11 mouse cellular contexts compared by ENCODE assay signal in genomic region chr13:49212711-49213500, GRCm38 (mm10). TPM values are rescaled to one million over a fixed set of nuclear protein-coding genes. Genes with fewer than 3 reads are reported as not detected.
DNase-seq lines count a peak whose midpoint lies in the region; ATAC-seq and TF ChIP-seq lines count a peak whose summit lies in the region.
"Had no signal": no experiment of that assay in that cellular context is flagged by ENCODE, and none has a peak within 500 bp of the region (broad histone marks: within the 10 kb centered on the region; RNA-seq: fewer than 3 reads in every experiment).

No protein-coding gene starts in this region.

- no peak for ATAC-seq in hindbrain, postnatal 0 days
- ATAC-seq: forebrain, embryonic 14.5 days had no signal

- peak overlapping the region; percentile 3; the same call in 1 of the 2 replicates for H3K4me2 ChIP-seq in hindbrain, postnatal 0 days (ENCODE audit: low read depth, low read length)

- TF ChIP-seq POLR2A in cerebellum, adult 2 months (IDR thresholded peaks at IDR 0.05; ENCODE audit: borderline replicate concordance, insufficient read depth, low read length): no peak
- TF ChIP-seq POLR2A in heart, adult 2 months (IDR thresholded peaks at IDR 0.05; ENCODE audit: insufficient read depth, low read depth, low read length): no peak

- peak in 1 of 2 experiments; percentile 59 for DNase-seq in cerebellum, adult 2 months
- DNase-seq in cerebellum, postnatal 36 days: no peak
- DNase-seq in heart, adult 2 months: no peak
- DNase-seq in heart, postnatal 36 days: no peak
- DNase-seq in hindbrain, postnatal 0 days (ENCODE audit: low spot score): no peak
- no peak for DNase-seq in hindbrain, embryonic 10.5 days (ENCODE audit: low spot score)
- DNase-seq in cerebellum, postnatal 10 days: peak; percentile 42
- no peak for DNase-seq in urinary bladder, postnatal 36 days (ENCODE audit: low spot score in 2 of 2)
- DNase-seq: liver; thymus, postnatal 25 days had no signal

- no peaks in the 10 kb centered on the region for H3K36me3 ChIP-seq in heart, adult 2 months (ENCODE audit: control insufficient read depth, insufficient read depth, low read length)
- H3K36me3 ChIP-seq in hindbrain, postnatal 0 days (ENCODE audit: insufficient read depth, low read length): no peaks in the 10 kb centered on the region
- no peaks in the 10 kb centered on the region for H3K36me3 ChIP-seq in hindbrain, embryonic 10.5 days

- peak overlapping the region; percentile 54 for H3K27ac ChIP-seq in cerebellum, adult 2 months (ENCODE audit: insufficient read depth, low read length)
- peak overlapping the region; percentile 62 for H3K27ac ChIP-seq in heart, adult 2 months
- H3K27ac ChIP-seq in hindbrain, postnatal 0 days: no peak overlapping the region
- H3K27ac ChIP-seq in hindbrain, embryonic 10.5 days: no peak overlapping the region; the same call in 1 of the 2 replicates

- no peak overlapping the region for H3K4me3 ChIP-seq in cerebellum, adult 2 months (replicated peaks; ENCODE audit: insufficient read depth, low read depth, low read length)
- peak overlapping the region; percentile 26; the same call in 1 of the 2 replicates for H3K4me3 ChIP-seq in heart, adult 2 months
- H3K4me3 ChIP-seq in hindbrain, postnatal 0 days (ENCODE audit: low read length): no peak overlapping the region
- H3K4me3 ChIP-seq in hindbrain, embryonic 10.5 days: no peak overlapping the region

- peaks cover 23% of the 10 kb centered on the region for H3K4me1 ChIP-seq in cerebellum, adult 2 months (ENCODE audit: control insufficient read depth, insufficient read depth, low read length)
- peaks cover 19% of the 10 kb centered on the region for H3K4me1 ChIP-seq in heart, adult 2 months (ENCODE audit: control insufficient read depth, insufficient read depth, low read length)
- peaks cover 28% of the 10 kb centered on the region for H3K4me1 ChIP-seq in hindbrain, postnatal 0 days (ENCODE audit: insufficient read depth, low read length)
- peaks cover 53% of the 10 kb centered on the region for H3K4me1 ChIP-seq in hindbrain, embryonic 10.5 days (replicated peaks)

- no peak for TF ChIP-seq EP300 in heart, adult 2 months (IDR thresholded peaks at IDR 0.05; ENCODE audit: insufficient read depth, low read depth, low read length)

- H3K9me3 ChIP-seq in hindbrain, postnatal 0 days (ENCODE audit: low read length): no peaks in the 10 kb centered on the region
- H3K9me3 ChIP-seq in hindbrain, embryonic 10.5 days: no peaks in the 10 kb centered on the region

- 64% methylated on average over 4 of the region's 4 CpGs for WGBS in cerebellum, adult 2 months
- 78% methylated on average over 4 of the region's 4 CpGs for WGBS in heart, adult 2 months
- 79% methylated on average over 4 of the region's 4 CpGs for WGBS in hindbrain, postnatal 0 days
- 82% methylated on average over 4 of the region's 4 CpGs for WGBS in hindbrain, embryonic 10.5 days

- no peaks in the 10 kb centered on the region for H3K27me3 ChIP-seq in cerebellum, adult 2 months (ENCODE audit: control insufficient read depth, insufficient read depth, low read length)
- no peaks in the 10 kb centered on the region for H3K27me3 ChIP-seq in heart, adult 2 months (ENCODE audit: control insufficient read depth, insufficient read depth, low read length)
- H3K27me3 ChIP-seq in hindbrain, postnatal 0 days (ENCODE audit: insufficient read depth, low read length): no peaks in the 10 kb centered on the region
- peaks cover 39% of the 10 kb centered on the region for H3K27me3 ChIP-seq in hindbrain, embryonic 10.5 days (ENCODE audit: insufficient read depth, poor library complexity, severe bottlenecking)

- intact Hi-C loops in heart, adult 2 months (cut with DNase I): loop anchor here (10.0 kb wide), 1 partner anchor 172 kb away; no protein-coding TSS in a partner anchor
- intact Hi-C loops in heart, postnatal 36 days (cut with DNase I): loop anchor here (10.0 kb wide), 1 partner anchor 442 kb away; the partner anchor contains the start of genes Cenpp and Nol8

- no peak for TF ChIP-seq CTCF in cerebellum, adult 2 months (IDR thresholded peaks at IDR 0.05; ENCODE audit: borderline replicate concordance, insufficient read depth, low read depth, low read length)
- TF ChIP-seq CTCF in heart, adult 2 months (IDR thresholded peaks at IDR 0.05): no peak
- no peak for TF ChIP-seq CTCF in hindbrain, postnatal 0 days (IDR thresholded peaks at IDR 0.05; ENCODE audit: low read depth)

- peaks cover 4% of the 10 kb centered on the region for H3K79me2 ChIP-seq in heart, adult 2 months (replicated peaks; ENCODE audit: control insufficient read depth, insufficient read depth, low read length)

- H3K9ac ChIP-seq in heart, adult 2 months (ENCODE audit: low read depth, low read length): no peak overlapping the region
- no peak overlapping the region for H3K9ac ChIP-seq in hindbrain, postnatal 0 days (replicated peaks; ENCODE audit: low read length)

RNA-seq across cellular contexts. Expression of gene Card19, which starts 2.9 kb away (rescaled TPM):
- polyA plus RNA-seq in cerebellum, adult 2 months (2012; rRNA removed): 53.3 and 57.1 TPM in 2 replicates
- 100 to 1,000 TPM; 138 to 184 TPM for total RNA-seq in heart, adult 2 months (2021)
- 179 and 234 TPM in 2 replicates for polyA plus RNA-seq in heart, adult 2 months (2012; rRNA removed)
- 100 to 1,000 TPM; 152 to 164 TPM for total RNA-seq in heart, postnatal 36 days (2021)
- 18.4 and 34.8 TPM in 2 replicates for total RNA-seq in hindbrain, postnatal 0 days (2014; rRNA removed)
- 49.6 and 50.8 TPM in 2 replicates for polyA plus RNA-seq in hindbrain, postnatal 0 days (2015; fragmentation: Nextera tagmentation; extraction: Ambion mirVana)
- 25.8 and 27.4 TPM in 2 replicates for polyA plus RNA-seq in hindbrain, embryonic 10.5 days (2016; fragmentation: Nextera tagmentation; extraction: Ambion mirVana)

RNA-seq across cellular contexts. Expression of gene Ninj1, which starts 25.6 kb away (rescaled TPM):
- polyA plus RNA-seq in cerebellum, adult 2 months (2012; rRNA removed): 87.5 and 91.1 TPM in 2 replicates
- total RNA-seq in heart, adult 2 months (2021): 100 to 1,000 TPM; 108 to 152 TPM
- 157 and 220 TPM in 2 replicates for polyA plus RNA-seq in heart, adult 2 months (2012; rRNA removed)
- total RNA-seq in heart, postnatal 36 days (2021): 100 to 1,000 TPM; 110 to 136 TPM
- 44.1 and 54.4 TPM in 2 replicates for total RNA-seq in hindbrain, postnatal 0 days (2014; rRNA removed)
- polyA plus RNA-seq in hindbrain, postnatal 0 days (2015; fragmentation: Nextera tagmentation; extraction: Ambion mirVana): 50.0 and 50.7 TPM in 2 replicates
- 26.3 and 28.3 TPM in 2 replicates for polyA plus RNA-seq in hindbrain, embryonic 10.5 days (2016; fragmentation: Nextera tagmentation; extraction: Ambion mirVana)

RNA-seq across cellular contexts. Expression of gene Susd3, which starts 35.6 kb away (rescaled TPM):
- polyA plus RNA-seq in cerebellum, adult 2 months (2012; rRNA removed): 1.1 and 1.2 TPM in 2 replicates
- total RNA-seq in heart, adult 2 months (2021): under 1 TPM; 0.32 to 0.63 TPM
- polyA plus RNA-seq in heart, adult 2 months (2012; rRNA removed): 1.1 and 1.4 TPM in 2 replicates
- 1 to 10 TPM; 1.1 to 1.3 TPM for total RNA-seq in heart, postnatal 36 days (2021)
- 2.0 TPM in 1 of 2 replicates, not detected in the other for total RNA-seq in hindbrain, postnatal 0 days (2014; rRNA removed)
- polyA plus RNA-seq in hindbrain, postnatal 0 days (2015; fragmentation: Nextera tagmentation; extraction: Ambion mirVana): 0.93 and 1.2 TPM in 2 replicates
- 1.4 and 1.6 TPM in 2 replicates for polyA plus RNA-seq in hindbrain, embryonic 10.5 days (2016; fragmentation: Nextera tagmentation; extraction: Ambion mirVana)

Comparison
In these comparisons a context has a peak if more than half of its experiments do, and no peak if none do; other contexts are left out.
1. DNase-seq: peak in cerebellum, postnatal 10 days (2 of 2); none in cerebellum, postnatal 36 days (0 of 2), heart, adult 2 months (0 of 2), heart, postnatal 36 days (0 of 2), hindbrain, postnatal 0 days (single experiment), hindbrain, embryonic 10.5 days (single experiment) and urinary bladder, postnatal 36 days (0 of 2).
2. H3K27ac ChIP-seq: peak in cerebellum, adult 2 months (single experiment) and heart, adult 2 months (single experiment); none in hindbrain, postnatal 0 days (single experiment) and hindbrain, embryonic 10.5 days (single experiment).